Mouse (Mus musculus): ENCODE measurements around the gene Tomm70a. TPM values are rescaled to one million over a fixed set of nuclear protein-coding genes. Genes with fewer than 3 reads are reported as not detected.

The Tomm70a gene
- polyA plus RNA-seq, 1 experiment from 2014 or later: 85.7 TPM

- Histone ChIP-seq H3K27me3 (ENCODE audit: control insufficient read depth, insufficient read depth, low read length) (no peaks in the 10 kb centered on the region), H3K4me1 (ENCODE audit: control insufficient read depth, insufficient read depth, low read length) (no peaks in the 10 kb centered on the region), H3K4me3 (ENCODE audit: low read depth, low read length) (no peak overlapping the region), H3K9ac (replicated peaks; ENCODE audit: low read depth, low read length) (no peak overlapping the region), H3K27ac (ENCODE audit: low read depth, low read length) (no peak overlapping the region), H3K4me2 (ENCODE audit: low read depth, low read length) (no peak overlapping the region), H3K36me3 (ENCODE audit: control insufficient read depth, insufficient read depth, low read length) (no peaks in the 10 kb centered on the region), H3K9me3 (ENCODE audit: control insufficient read depth, low read length) (no peaks in the 10 kb centered on the region)
- WGBS: 85% methylated on average over 5 of the region's 5 CpGs
- no peak for ATAC-seq (ENCODE audit: low read depth)
Observed at GRCm38 (mm10) chr16:57106185-57106960, 15.1 kb upstream of the Tomm70a start.

DNA sequence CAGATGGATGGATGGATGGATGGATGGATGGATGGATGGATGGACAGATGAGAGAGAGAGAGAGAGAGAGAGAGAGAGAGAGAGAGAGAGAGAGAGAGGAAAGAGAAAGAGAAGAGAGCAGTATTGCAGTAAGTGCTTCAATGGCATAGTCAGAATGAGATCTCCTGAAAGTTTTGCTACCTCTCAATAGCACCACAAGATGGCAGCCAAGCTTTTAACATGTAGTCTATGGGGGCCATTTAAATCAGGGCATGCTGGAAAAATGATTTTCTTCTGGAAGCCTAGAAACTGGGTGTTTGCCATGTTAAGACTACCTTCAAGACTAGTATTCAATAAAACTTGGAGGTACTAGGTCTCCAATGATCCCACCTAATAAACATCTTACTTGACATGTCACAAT is 5.4 kb upstream of the Tomm70a start:
- Histone ChIP-seq H3K4me2 (ENCODE audit: low read depth, low read length) (no peak overlapping the region), H3K27me3 (ENCODE audit: control insufficient read depth, insufficient read depth, low read length) (no peaks in the 10 kb centered on the region), H3K36me3 (ENCODE audit: control insufficient read depth, insufficient read depth, low read length) (no peaks in the 10 kb centered on the region), H3K9ac (replicated peaks; ENCODE audit: low read depth, low read length) (no peak overlapping the region), H3K27ac (ENCODE audit: low read depth, low read length) (no peak overlapping the region), H3K9me3 (ENCODE audit: control insufficient read depth, low read length) (no peaks in the 10 kb centered on the region), H3K4me1 (ENCODE audit: control insufficient read depth, insufficient read depth, low read length) (no peaks in the 10 kb centered on the region), H3K4me3 (ENCODE audit: low read depth, low read length) (no peak overlapping the region)
- ATAC-seq (ENCODE audit: low read depth): no peak

- no peaks in the 10 kb centered on the region for H3K36me3 ChIP-seq (ENCODE audit: control insufficient read depth, insufficient read depth, low read length)
- H3K4me3 ChIP-seq (ENCODE audit: low read depth, low read length): no peak overlapping the region
- peaks cover under 1% of the 10 kb centered on the region; the same call in 1 of the 2 replicates for H3K4me1 ChIP-seq (ENCODE audit: control insufficient read depth, insufficient read depth, low read length)
- H3K27me3 ChIP-seq (ENCODE audit: control insufficient read depth, insufficient read depth, low read length): no peaks in the 10 kb centered on the region
- no peaks in the 10 kb centered on the region for H3K9me3 ChIP-seq (ENCODE audit: control insufficient read depth, low read length)
- WGBS: 77% methylated on average over 2 of the region's 2 CpGs
- H3K27ac ChIP-seq (ENCODE audit: low read depth, low read length): no peak overlapping the region
- ATAC-seq (ENCODE audit: low read depth): no peak
- H3K4me2 ChIP-seq (ENCODE audit: low read depth, low read length): no peak overlapping the region
- H3K9ac ChIP-seq (replicated peaks; ENCODE audit: low read depth, low read length): no peak overlapping the region
Observed at GRCm38 (mm10) chr16:57117562-57117961, 3.9 kb upstream of the Tomm70a start.

DNA sequence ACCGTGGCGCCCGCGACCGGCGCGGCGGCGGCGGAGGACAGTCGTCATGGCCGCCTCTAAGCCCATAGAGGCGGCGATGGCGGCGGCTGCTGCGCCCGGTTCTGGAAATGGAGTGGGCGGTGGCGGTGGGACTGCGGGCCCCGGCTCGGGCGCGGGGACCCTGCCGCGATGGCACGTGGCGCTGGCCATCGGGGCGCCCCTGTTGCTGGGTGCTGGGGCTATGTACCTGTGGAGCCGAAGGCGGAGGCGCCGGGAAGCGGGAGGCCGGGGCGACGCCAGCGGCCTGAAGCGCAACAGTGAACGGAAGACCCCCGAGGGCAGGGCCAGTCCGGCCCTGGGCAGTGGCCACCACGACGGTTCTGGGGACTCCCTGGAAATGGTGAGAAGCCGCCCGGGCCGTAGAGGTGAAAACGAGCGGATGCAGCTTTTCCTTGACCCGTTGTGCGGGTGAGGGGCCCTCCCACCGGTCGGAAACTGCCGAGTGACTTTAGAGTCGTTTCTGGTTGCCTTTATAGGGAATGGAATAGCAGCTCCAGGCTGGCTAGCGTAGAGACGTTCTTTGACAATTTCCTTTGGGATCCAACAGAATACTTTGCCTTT is 413 bp downstream of the Tomm70a start:
- WGBS: under 1% methylated on average over 57 of the region's 59 CpGs

GRCm38 (mm10) chr16:57122682-57123445 is 1.4 kb downstream of the Tomm70a start:
- ATAC-seq (ENCODE audit: low read depth): no peak
- H3K4me2 ChIP-seq (ENCODE audit: low read depth, low read length): peak overlapping the region; percentile 79
- H3K27ac ChIP-seq (ENCODE audit: low read depth, low read length): no peak overlapping the region
- peak overlapping the region; percentile 99 for H3K4me3 ChIP-seq (ENCODE audit: low read depth, low read length)
- H3K4me1 ChIP-seq (ENCODE audit: control insufficient read depth, insufficient read depth, low read length): peaks cover 15% of the 10 kb centered on the region
- peak overlapping the region; percentile 92; the same call in 1 of the 2 replicates for H3K9ac ChIP-seq (replicated peaks; ENCODE audit: low read depth, low read length)
- WGBS: 56% methylated on average over 6 of the region's 6 CpGs
- H3K9me3 ChIP-seq (ENCODE audit: control insufficient read depth, low read length): no peaks in the 10 kb centered on the region
- H3K36me3 ChIP-seq (ENCODE audit: control insufficient read depth, insufficient read depth, low read length): no peaks in the 10 kb centered on the region
- H3K27me3 ChIP-seq (ENCODE audit: control insufficient read depth, insufficient read depth, low read length): no peaks in the 10 kb centered on the region

More for the DNA sequence above, 413 bp downstream of the Tomm70a start:
- no peaks in the 10 kb centered on the region for H3K36me3 ChIP-seq (ENCODE audit: control insufficient read depth, insufficient read depth, low read length)
- no peaks in the 10 kb centered on the region for H3K9me3 ChIP-seq (ENCODE audit: control insufficient read depth, low read length)
- peak overlapping the region; percentile 99 for H3K4me3 ChIP-seq (ENCODE audit: low read depth, low read length)
- H3K27ac ChIP-seq (ENCODE audit: low read depth, low read length): peak overlapping the region; percentile 97
- H3K27me3 ChIP-seq (ENCODE audit: control insufficient read depth, insufficient read depth, low read length): no peaks in the 10 kb centered on the region
- H3K9ac ChIP-seq (replicated peaks; ENCODE audit: low read depth, low read length): peak overlapping the region; percentile 92
- ATAC-seq (ENCODE audit: low read depth): no peak; the same call in 1 of the 2 replicates
- peaks cover 15% of the 10 kb centered on the region for H3K4me1 ChIP-seq (ENCODE audit: control insufficient read depth, insufficient read depth, low read length)
- H3K4me2 ChIP-seq (ENCODE audit: low read depth, low read length): peak overlapping the region; percentile 79

GRCm38 (mm10) chr16:57126268-57126667 is 4.8 kb downstream of the Tomm70a start:
- H3K4me2 ChIP-seq (ENCODE audit: low read depth, low read length): no peak overlapping the region
- peaks cover 19% of the 10 kb centered on the region for H3K4me1 ChIP-seq (ENCODE audit: control insufficient read depth, insufficient read depth, low read length)
- no peak overlapping the region for H3K27ac ChIP-seq (ENCODE audit: low read depth, low read length)
- H3K27me3 ChIP-seq (ENCODE audit: control insufficient read depth, insufficient read depth, low read length): no peaks in the 10 kb centered on the region
- no peaks in the 10 kb centered on the region for H3K36me3 ChIP-seq (ENCODE audit: control insufficient read depth, insufficient read depth, low read length)
- WGBS: 75% methylated on average over 4 of the region's 4 CpGs
- H3K9me3 ChIP-seq (ENCODE audit: control insufficient read depth, low read length): no peaks in the 10 kb centered on the region
- no peak overlapping the region for H3K4me3 ChIP-seq (ENCODE audit: low read depth, low read length)
- no peak overlapping the region for H3K9ac ChIP-seq (replicated peaks; ENCODE audit: low read depth, low read length)
- no peak for ATAC-seq (ENCODE audit: low read depth)

- Histone ChIP-seq H3K4me3 (ENCODE audit: low read depth, low read length) (no peak overlapping the region), H3K4me2 (ENCODE audit: low read depth, low read length) (no peak overlapping the region), H3K27me3 (ENCODE audit: control insufficient read depth, insufficient read depth, low read length) (no peaks in the 10 kb centered on the region), H3K4me1 (ENCODE audit: control insufficient read depth, insufficient read depth, low read length) (peaks cover 19% of the 10 kb centered on the region), H3K27ac (ENCODE audit: low read depth, low read length) (no peak overlapping the region), H3K9me3 (ENCODE audit: control insufficient read depth, low read length) (no peaks in the 10 kb centered on the region), H3K9ac (replicated peaks; ENCODE audit: low read depth, low read length) (no peak overlapping the region), H3K36me3 (ENCODE audit: control insufficient read depth, insufficient read depth, low read length) (no peaks in the 10 kb centered on the region)
- no peak for ATAC-seq (ENCODE audit: low read depth)
- 91% methylated on average over 2 of the region's 2 CpGs for WGBS
Observed at GRCm38 (mm10) chr16:57127825-57128224, 6.3 kb downstream of the Tomm70a start.

DNA sequence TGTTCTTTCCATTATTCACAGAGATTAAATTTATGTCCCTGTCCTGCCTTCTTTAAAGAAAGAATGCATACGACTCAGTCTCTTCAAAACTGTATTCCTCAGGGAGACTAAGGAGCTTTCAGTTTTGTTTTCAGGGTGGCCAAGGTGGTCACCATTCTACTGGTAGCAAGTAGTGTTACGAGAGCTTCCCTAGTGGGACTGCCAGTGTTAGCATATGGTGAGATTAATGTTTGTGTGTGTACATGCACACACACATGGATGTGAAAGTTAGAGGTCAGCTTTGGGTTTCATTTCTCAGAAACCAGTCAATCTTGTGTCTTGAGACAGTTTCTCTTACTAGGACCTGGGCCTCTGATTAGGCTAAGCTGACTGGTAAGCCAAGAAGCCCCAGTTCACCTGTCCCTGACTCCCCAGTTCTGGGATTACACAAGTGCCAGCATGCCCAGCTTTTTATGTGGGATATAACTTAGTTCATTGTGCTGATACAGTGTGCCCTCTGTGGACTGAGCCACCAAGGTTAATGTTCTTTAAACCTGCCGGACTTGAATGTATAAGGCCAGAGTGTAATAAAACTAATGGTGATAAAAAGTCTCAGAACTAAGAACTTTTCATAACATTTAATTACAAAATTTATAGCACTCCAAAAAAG is 9.4 kb downstream of the Tomm70a start:
- peaks cover 7% of the 10 kb centered on the region; the same call in 1 of the 2 replicates for H3K4me1 ChIP-seq (ENCODE audit: control insufficient read depth, insufficient read depth, low read length)
- H3K9me3 ChIP-seq (ENCODE audit: control insufficient read depth, low read length): no peaks in the 10 kb centered on the region
- no peak overlapping the region for H3K4me2 ChIP-seq (ENCODE audit: low read depth, low read length)
- no peaks in the 10 kb centered on the region for H3K36me3 ChIP-seq (ENCODE audit: control insufficient read depth, insufficient read depth, low read length)
- H3K27me3 ChIP-seq (ENCODE audit: control insufficient read depth, insufficient read depth, low read length): no peaks in the 10 kb centered on the region
- ATAC-seq (ENCODE audit: low read depth): no peak
- H3K27ac ChIP-seq (ENCODE audit: low read depth, low read length): no peak overlapping the region
- WGBS: 38% methylated on average over 3 of the region's 3 CpGs
- no peak overlapping the region for H3K4me3 ChIP-seq (ENCODE audit: low read depth, low read length)
- H3K9ac ChIP-seq (replicated peaks; ENCODE audit: low read depth, low read length): no peak overlapping the region

All from neural tube, embryonic 14.5 days (tissue).